Mouse (Mus musculus) B cell, adult 2 months (primary cell): ENCODE results near the gene Tmem82.
A peak's percentile ranks its signal among the peaks of the same experiment; 100 is the strongest.

Source experiments
- DNase-seq, 2 experiments: peaks; one replicate each; pipeline ENCODE4 v3.0.0; 2022

The Tmem82 gene

GRCm38 (mm10) chr4:141639474-141639873 lies 21.0 kb upstream of the Tmem82 start:
- DNase-seq: no peak

- no peak for DNase-seq
These were observed 18.3 kb upstream of the Tmem82 start for GRCm38 (mm10) chr4:141636693-141637092.

- DNase-seq: no peak
These were observed 17.6 kb upstream of the Tmem82 start for GRCm38 (mm10) chr4:141635991-141636390.

- DNase-seq: no peak
These were observed 13.9 kb upstream of the Tmem82 start for GRCm38 (mm10) chr4:141632111-141632873.

- no peak for DNase-seq
These were observed 12.8 kb upstream of the Tmem82 start for GRCm38 (mm10) chr4:141631250-141631649.

- no peak for DNase-seq
These were observed 11.6 kb upstream of the Tmem82 start for GRCm38 (mm10) chr4:141630021-141630420.

GRCm38 (mm10) chr4:141628661-141629060 lies 10.2 kb upstream of the Tmem82 start:
- DNase-seq: no peak

GRCm38 (mm10) chr4:141627502-141627901 lies 9.1 kb upstream of the Tmem82 start:
- no peak for DNase-seq

GRCm38 (mm10) chr4:141625774-141626550 lies 7.5 kb upstream of the Tmem82 start:
- DNase-seq: no peak

GRCm38 (mm10) chr4:141624983-141625773 lies 6.7 kb upstream of the Tmem82 start:
- peak; percentile 50 to 60 for DNase-seq

GRCm38 (mm10) chr4:141624134-141624533 lies 5.7 kb upstream of the Tmem82 start:
- DNase-seq: no peak

- no peak for DNase-seq
These were observed 5.2 kb upstream of the Tmem82 start, which contains the start of gene Slc25a34 for GRCm38 (mm10) chr4:141623666-141624065. Slc25a34 (minus strand) TSS chr4:141623821.

- no peak for DNase-seq
These were observed 4.6 kb upstream of the Tmem82 start for GRCm38 (mm10) chr4:141623037-141623436.

- DNase-seq: no peak
These were observed 4.1 kb upstream of the Tmem82 start for GRCm38 (mm10) chr4:141622580-141622979.

GRCm38 (mm10) chr4:141622091-141622490 lies 3.7 kb upstream of the Tmem82 start:
- no peak for DNase-seq

- no peak for DNase-seq
These were observed 2.9 kb upstream of the Tmem82 start for GRCm38 (mm10) chr4:141621297-141621696.

GRCm38 (mm10) chr4:141619299-141619883 lies 958 bp upstream of the Tmem82 start:
- DNase-seq: no peak

- DNase-seq: peak; percentile 24 to 34
These were observed 419 bp downstream of the Tmem82 start for GRCm38 (mm10) chr4:141617863-141618564.

GRCm38 (mm10) chr4:141617299-141617698 lies 1.1 kb downstream of the Tmem82 start:
- DNase-seq: peak; percentile 76 to 78

- DNase-seq: no peak
These were observed 1.6 kb downstream of the Tmem82 start for GRCm38 (mm10) chr4:141616811-141617210.

GRCm38 (mm10) chr4:141614946-141615345 lies 3.5 kb downstream of the Tmem82 start:
- DNase-seq: no peak

- DNase-seq: no peak
These were observed 8.9 kb downstream of the Tmem82 start for GRCm38 (mm10) chr4:141609538-141609937.
